Mouse (Mus musculus) kidney, embryonic 14.5 days (tissue): Measurements from ENCODE around the gene S100a4. TPM values are rescaled to one million over a fixed set of nuclear protein-coding genes. Genes with fewer than 3 reads are reported as not detected.

ENCODE experiments used
- ATAC-seq: fragments of 200-750 bp; cut with Nextera tagmentation; 2 replicates; pipeline ENCODE4 v1.8.0; 2017; ENCODE audit warnings: moderate number of reproducible peaks, mild to moderate bottlenecking, moderate TSS enrichment, moderate library complexity; ENCODE audit not compliant: low FRiP score, low TSS enrichment
- H3K27ac ChIP-seq: fragments of 300-500 bp; sonication (generic); 2 replicates; pipeline ENCODE4 v1.5.1; 2014; ENCODE audit warnings: low read depth, mild to moderate bottlenecking, low read length, moderate library complexity, mixed read lengths
- H3K27me3 ChIP-seq: fragments of 300-500 bp; sonication (generic); 2 replicates; pipeline ENCODE4 v1.6.1; 2014; ENCODE audit warnings: mild to moderate bottlenecking, low read length; ENCODE audit not compliant: control insufficient read depth, insufficient read depth
- H3K36me3 ChIP-seq: fragments of 300-500 bp; sonication (generic); 2 replicates; pipeline ENCODE4 v1.6.1; 2014; ENCODE audit warnings: low read length, mixed read lengths; ENCODE audit not compliant: control insufficient read depth, insufficient read depth
- H3K4me1 ChIP-seq: fragments of 300-500 bp; sonication (generic); 2 replicates; pipeline ENCODE4 v1.6.1; 2014; ENCODE audit warnings: low read length, mixed read lengths; ENCODE audit not compliant: control insufficient read depth, insufficient read depth
- H3K4me2 ChIP-seq: fragments of 300-500 bp; sonication (generic); replicated peaks from 2 replicates; pipeline ENCODE4 v1.6.1; 2014; ENCODE audit warnings: low read depth, mild to moderate bottlenecking, low read length
- H3K4me3 ChIP-seq: fragments of 300-500 bp; sonication (generic); 2 replicates; pipeline ENCODE4 v1.5.1; 2014; ENCODE audit warnings: mild to moderate bottlenecking, low read length
- H3K9ac ChIP-seq: fragments of 300-500 bp; sonication (generic); 2 replicates; pipeline ENCODE4 v1.6.1; 2014; ENCODE audit warnings: low read depth, mild to moderate bottlenecking, low read length, moderate library complexity
- H3K9me3 ChIP-seq: fragments of 300-500 bp; sonication (generic); 2 replicates; pipeline ENCODE4 v1.6.1; 2016; ENCODE audit warnings: low read length; ENCODE audit not compliant: control insufficient read depth
- WGBS: fragments of 180-500 bp; shearing (Covaris S2); extraction: QIAGEN DNeasy Blood & Tissue Kit; methylation state at CpG from one replicate; pipeline ENCODE4 v1.1.7; 2014; 5-methylcytosine and 5-hydroxymethylcytosine counted together
- polyA plus RNA-seq: library from polyadenylated mRNA; unstranded; fragments of >200 nt; fragmentation: Nextera tagmentation; extraction: Ambion mirVana; gene quantifications from 2 replicates; pipeline ENCODE4 v1.2.1, GENCODE M21; 2014

S100a4 gene
- polyA plus RNA-seq, 1 experiment from 2014 or later: 3.9 TPM

- no peak overlapping the region for H3K4me3 ChIP-seq
- H3K4me2 ChIP-seq: no peak overlapping the region
- WGBS: 77% methylated on average over 1 of the region's 1 CpGs
- no peaks in the 10 kb centered on the region for H3K27me3 ChIP-seq
- no peaks in the 10 kb centered on the region for H3K4me1 ChIP-seq
- no peak overlapping the region for H3K9ac ChIP-seq
- H3K27ac ChIP-seq: no peak overlapping the region
- H3K36me3 ChIP-seq: no peaks in the 10 kb centered on the region
- H3K9me3 ChIP-seq: no peaks in the 10 kb centered on the region
- ATAC-seq: no peak
These were observed 43.7 kb downstream of the S100a4 start for GRCm38 (mm10) chr3:90647291-90647690.

- no peak overlapping the region for H3K4me2 ChIP-seq
- H3K9ac ChIP-seq: no peak overlapping the region
- H3K27me3 ChIP-seq: no peaks in the 10 kb centered on the region
- H3K36me3 ChIP-seq: no peaks in the 10 kb centered on the region
- H3K4me1 ChIP-seq: no peaks in the 10 kb centered on the region
- no peak for ATAC-seq
- H3K9me3 ChIP-seq: no peaks in the 10 kb centered on the region
- H3K27ac ChIP-seq: no peak overlapping the region
- H3K4me3 ChIP-seq: no peak overlapping the region
These were observed 45.4 kb downstream of the S100a4 start for GRCm38 (mm10) chr3:90648981-90649380.

- H3K4me3 ChIP-seq: no peak overlapping the region
- no peaks in the 10 kb centered on the region for H3K9me3 ChIP-seq
- H3K9ac ChIP-seq: no peak overlapping the region
- no peaks in the 10 kb centered on the region for H3K36me3 ChIP-seq
- H3K27ac ChIP-seq: no peak overlapping the region
- H3K4me1 ChIP-seq: no peaks in the 10 kb centered on the region
- ATAC-seq: no peak
- WGBS: 92% methylated on average over 2 of the region's 2 CpGs
- no peak overlapping the region for H3K4me2 ChIP-seq
- no peaks in the 10 kb centered on the region for H3K27me3 ChIP-seq
These were observed 46.3 kb downstream of the S100a4 start for GRCm38 (mm10) chr3:90649832-90650231.

GRCm38 (mm10) chr3:90652878-90653508, 49.4 kb downstream of the S100a4 start:
- 37% methylated on average over 5 of the region's 5 CpGs for WGBS
- no peak overlapping the region for H3K9ac ChIP-seq
- no peak overlapping the region for H3K4me2 ChIP-seq
- no peak overlapping the region for H3K27ac ChIP-seq
- no peaks in the 10 kb centered on the region for H3K4me1 ChIP-seq
- no peaks in the 10 kb centered on the region for H3K9me3 ChIP-seq
- H3K27me3 ChIP-seq: no peaks in the 10 kb centered on the region
- no peaks in the 10 kb centered on the region for H3K36me3 ChIP-seq
- peak; percentile 82; the same call in 1 of the 2 replicates for ATAC-seq
- H3K4me3 ChIP-seq: no peak overlapping the region

- ATAC-seq: no peak
- H3K36me3 ChIP-seq: no peaks in the 10 kb centered on the region
- no peak within 1 kb of the TSS for H3K27ac ChIP-seq
- no peaks in the 10 kb centered on the region for H3K27me3 ChIP-seq
- no peak within 1 kb of the TSS for H3K4me3 ChIP-seq
- no peak within 1 kb of the TSS for H3K4me2 ChIP-seq
- H3K9me3 ChIP-seq: no peaks in the 10 kb centered on the region
- no peaks in the 10 kb centered on the region for H3K4me1 ChIP-seq
- no peak within 1 kb of the TSS for H3K9ac ChIP-seq
These were observed 50.1 kb downstream of the S100a4 start, which contains the start of gene S100a7a for GRCm38 (mm10) chr3:90653717-90654116. Gene S100a7a, plus strand, starts transcription at chr3:90654017.

Other genes with a start within 250 kb of the S100a4 start
- gene Slc27a3, start 213.8 kb upstream of the S100a4 start, polyA plus RNA-seq: 8.2 and 12.3 TPM in 2 replicates
- gene Ints3, start 170.1 kb upstream of the S100a4 start, polyA plus RNA-seq: 24.0 and 39.2 TPM in 2 replicates
- gene Npr1, start 137.9 kb upstream of the S100a4 start, polyA plus RNA-seq: 11.0 and 12.3 TPM in 2 replicates
- gene Ilf2, start 127.6 kb upstream of the S100a4 start, polyA plus RNA-seq: 245 and 262 TPM in 2 replicates
- gene Snapin, start 112.7 kb upstream of the S100a4 start, polyA plus RNA-seq: 58.5 and 67.6 TPM in 2 replicates
- 98.8 and 105 TPM in 2 replicates for gene Chtop, start 94.3 kb upstream of the S100a4 start, polyA plus RNA-seq
- gene S100a1, start 89.4 kb upstream of the S100a4 start, polyA plus RNA-seq: 50.7 and 55.9 TPM in 2 replicates
- 30.2 and 38.0 TPM in 2 replicates for gene S100a13, start 89.3 kb upstream of the S100a4 start, polyA plus RNA-seq
- gene S100a14, start 76.9 kb upstream of the S100a4 start, polyA plus RNA-seq: 1.1 and 1.6 TPM in 2 replicates
- 175 and 198 TPM in 2 replicates for gene S100a16, start 66.5 kb upstream of the S100a4 start, polyA plus RNA-seq
- gene S100a3, start 43.2 kb upstream of the S100a4 start, polyA plus RNA-seq: 0.06 TPM in 1 of 2 replicates, not detected in the other
- not detected in 2 replicates for gene S100a2, start 13.5 kb upstream of the S100a4 start, polyA plus RNA-seq
- gene Gm42674, start 1.9 kb upstream of the S100a4 start, polyA plus RNA-seq: not detected in 2 replicates
- 0.56 TPM in 1 of 2 replicates, not detected in the other for gene S100a5, start 4.8 kb downstream of the S100a4 start, polyA plus RNA-seq
- gene S100a6, start 9.1 kb downstream of the S100a4 start, polyA plus RNA-seq: 115 and 148 TPM in 2 replicates
- gene S100a7a, start 50.2 kb downstream of the S100a4 start, polyA plus RNA-seq: not detected in 2 replicates
- 2.4 and 4.2 TPM in 2 replicates for gene S100a8, start 65.2 kb downstream of the S100a4 start, polyA plus RNA-seq
- gene S100a9, start 92.0 kb downstream of the S100a4 start, polyA plus RNA-seq: 1.3 and 2.0 TPM in 2 replicates
- gene Pglyrp4, start 123.1 kb downstream of the S100a4 start, polyA plus RNA-seq: not detected in 2 replicates
- not detected in 2 replicates for gene Gm5849, start 174.1 kb downstream of the S100a4 start, polyA plus RNA-seq